Mouse (Mus musculus) urinary bladder, postnatal 0 days (tissue): ENCODE measurements around the gene Adgrf2. TPM values are rescaled to one million over a fixed set of nuclear protein-coding genes. Genes with fewer than 3 reads are reported as not detected.

Experiments used
- polyA plus RNA-seq: library from polyadenylated mRNA; unstranded; fragments of >200 nt; fragmentation: Nextera tagmentation; extraction: Ambion mirVana; gene quantifications from 2 replicates; pipeline ENCODE4 v1.2.1, GENCODE M21; 2015

Gene Adgrf2
- not detected in 2 replicates for polyA plus RNA-seq

GRCm38 (mm10) chr17:42741801-42742217 is at the start of gene Adgrf2:
Gene Adgrf2, minus strand, starts transcription at chr17:42742179.

GRCm38 (mm10) chr17:42692136-42692535 is 49.8 kb downstream of the Adgrf2 start, which contains the start of gene Adgrf4:
Gene Adgrf4, minus strand, starts transcription at chr17:42692284.

Other genes starting within 250 kb of the Adgrf2 start
- gene Opn5, start 130.8 kb downstream of the Adgrf2 start, polyA plus RNA-seq, result not detected in 2 replicates
- 15.1 and 16.8 TPM in 2 replicates for gene Adgrf4, start 49.9 kb downstream of the Adgrf2 start, polyA plus RNA-seq
- 25.1 and 30.9 TPM in 2 replicates for gene Cd2ap, start 134.5 kb upstream of the Adgrf2 start, polyA plus RNA-seq